Mouse (Mus musculus) liver, embryonic 11.5 days (tissue): ENCODE measurements around the gene Trim30b. TPM values are rescaled to one million over a fixed set of nuclear protein-coding genes. Genes with fewer than 3 reads are reported as not detected.
"Not testable (repeated sequence)": the region's sequence is repeated elsewhere in the genome, so short reads cannot be mapped to it uniquely, and the experiment has no call there.

ENCODE experiments used
- ATAC-seq: fragments of 200-750 bp; cut with Nextera tagmentation; replicated peaks from 2 replicates; pipeline ENCODE4 v1.8.0; 2017; ENCODE audit warnings: moderate number of reproducible peaks, mild to moderate bottlenecking, moderate TSS enrichment, moderate library complexity; ENCODE audit not compliant: low FRiP score
- DNase-seq: peaks from one replicate; pipeline ENCODE4 v3.0.0-alpha.2; 2017; ENCODE audit warnings: low spot score
- H3K27ac ChIP-seq: fragments of 300-500 bp; sonication (generic); 2 replicates; pipeline ENCODE4 v1.5.1; 2014; ENCODE audit warnings: mild to moderate bottlenecking, low read depth, low read length, control low read depth
- H3K27me3 ChIP-seq: fragments of 300-500 bp; sonication (generic); replicated peaks from 2 replicates; pipeline ENCODE4 v1.6.1; 2014; ENCODE audit warnings: low read length, mixed read lengths; ENCODE audit not compliant: control insufficient read depth, insufficient read depth
- H3K36me3 ChIP-seq: fragments of 300-500 bp; sonication (generic); 2 replicates; pipeline ENCODE4 v1.6.1; 2014; ENCODE audit warnings: mild to moderate bottlenecking, low read length, moderate library complexity, mixed read lengths; ENCODE audit not compliant: control insufficient read depth, insufficient read depth
- H3K4me1 ChIP-seq: fragments of 300-500 bp; sonication (generic); replicated peaks from 2 replicates; pipeline ENCODE4 v1.6.1; 2014; ENCODE audit warnings: low read length, mixed read lengths; ENCODE audit not compliant: control insufficient read depth, insufficient read depth
- H3K4me2 ChIP-seq: fragments of 300-500 bp; sonication (generic); 2 replicates; pipeline ENCODE4 v1.6.1; 2014; ENCODE audit warnings: mild to moderate bottlenecking, control low read depth, moderate library complexity
- H3K4me3 ChIP-seq: fragments of 300-500 bp; sonication (generic); 2 replicates; pipeline ENCODE4 v1.5.1; 2014; ENCODE audit warnings: low read depth, low read length, control low read depth
- H3K9ac ChIP-seq: fragments of 300-500 bp; sonication (generic); 2 replicates; pipeline ENCODE4 v1.6.1; 2014; ENCODE audit warnings: low read depth, low read length, control low read depth
- H3K9me3 ChIP-seq: fragments of 300-500 bp; sonication (generic); 2 replicates; pipeline ENCODE4 v1.6.1; 2016; ENCODE audit warnings: low read length, inconsistent platforms, mixed read lengths; ENCODE audit not compliant: control insufficient read depth
- WGBS: fragments of 180-500 bp; shearing (Covaris S2); extraction: QIAGEN DNeasy Blood & Tissue Kit; methylation state at CpG from one replicate; pipeline ENCODE4 v1.1.7; 2014; 5-methylcytosine and 5-hydroxymethylcytosine counted together
- polyA plus RNA-seq: library from polyadenylated mRNA; unstranded; fragments of >200 nt; fragmentation: Nextera tagmentation; extraction: Ambion mirVana; gene quantifications from 2 replicates; pipeline ENCODE4 v1.2.1, GENCODE M21; 2014

Gene Trim30b
- polyA plus RNA-seq, 1 experiment from 2014 or later = 0.08 TPM

DNA sequence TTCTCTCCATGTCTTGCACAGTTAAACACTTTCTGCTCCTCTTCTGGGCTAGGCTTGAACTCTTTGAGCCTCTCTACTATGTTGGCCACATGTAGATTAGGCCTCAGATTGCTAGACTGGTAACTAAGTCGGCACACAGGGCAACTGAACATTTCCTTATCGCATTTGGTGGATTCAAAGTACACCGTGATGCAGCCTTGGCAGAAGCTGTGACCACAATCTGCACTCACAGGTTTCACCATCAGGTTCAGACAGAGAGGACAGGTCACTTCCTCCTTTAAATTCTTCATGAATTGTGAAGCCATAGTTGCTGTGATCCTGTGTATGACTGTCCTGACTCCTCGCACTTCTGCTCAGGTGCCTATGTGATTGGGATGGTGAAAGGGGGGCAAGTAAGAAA is 21.6 kb downstream of the Trim30b start:
- H3K4me2 ChIP-seq, DNase-seq, H3K27ac ChIP-seq, H3K4me3 ChIP-seq, ATAC-seq, H3K9ac ChIP-seq, H3K4me1 ChIP-seq, H3K27me3 ChIP-seq, H3K9me3 ChIP-seq, H3K36me3 ChIP-seq: not testable (repeated sequence)
- 84% methylated on average over 4 of the region's 4 CpGs for WGBS

DNA sequence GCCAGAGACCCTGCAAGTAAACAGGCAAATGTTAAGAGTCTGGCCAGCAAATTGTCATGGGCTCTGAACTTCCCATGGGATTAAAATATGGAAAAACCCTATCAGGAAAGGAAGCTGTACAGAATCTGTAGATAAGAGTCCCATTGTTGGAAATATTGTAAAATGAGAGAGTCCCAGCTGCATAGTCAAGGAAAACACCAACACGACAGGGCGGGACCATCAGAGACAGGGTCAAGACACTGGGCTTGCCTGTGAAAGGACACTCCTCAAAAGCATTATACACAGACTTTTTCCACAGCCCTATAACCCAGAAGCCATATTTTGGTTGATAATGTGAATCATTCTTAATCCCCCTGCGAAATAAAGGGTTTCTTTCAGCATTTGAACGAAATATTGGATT is 28.9 kb downstream of the Trim30b start:
- not testable (repeated sequence) for H3K36me3 ChIP-seq, H3K9ac ChIP-seq, H3K4me1 ChIP-seq, H3K27me3 ChIP-seq, H3K4me3 ChIP-seq, H3K9me3 ChIP-seq, ATAC-seq, H3K4me2 ChIP-seq, H3K27ac ChIP-seq, DNase-seq
- WGBS = 79% methylated on average over 2 of the region's 4 CpGs

DNA sequence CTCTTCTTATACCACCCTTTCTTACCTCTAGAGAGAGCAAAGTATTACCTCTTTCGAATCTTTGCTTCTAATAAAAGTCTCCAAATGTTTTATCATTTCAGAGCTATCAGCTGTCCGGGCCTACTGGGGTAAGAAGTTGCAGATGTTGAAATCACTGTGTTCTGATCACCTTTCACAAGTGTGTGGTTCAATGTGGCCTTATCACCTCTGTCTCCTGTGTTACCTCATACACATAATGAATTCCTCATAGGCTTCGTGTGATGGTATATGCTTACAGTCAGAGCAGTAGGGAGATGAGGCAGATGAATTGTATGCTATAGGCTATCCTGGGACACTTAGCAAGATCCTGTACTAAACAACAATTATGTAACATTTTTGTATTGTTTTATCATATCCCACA is 34.1 kb downstream of the Trim30b start:
- not testable (repeated sequence) for H3K36me3 ChIP-seq, H3K27me3 ChIP-seq, H3K27ac ChIP-seq, H3K4me1 ChIP-seq, H3K9ac ChIP-seq, H3K4me2 ChIP-seq, DNase-seq, ATAC-seq, H3K9me3 ChIP-seq, H3K4me3 ChIP-seq
- 69% methylated on average over 3 of the region's 3 CpGs for whole genome bisulfite sequencing

DNA sequence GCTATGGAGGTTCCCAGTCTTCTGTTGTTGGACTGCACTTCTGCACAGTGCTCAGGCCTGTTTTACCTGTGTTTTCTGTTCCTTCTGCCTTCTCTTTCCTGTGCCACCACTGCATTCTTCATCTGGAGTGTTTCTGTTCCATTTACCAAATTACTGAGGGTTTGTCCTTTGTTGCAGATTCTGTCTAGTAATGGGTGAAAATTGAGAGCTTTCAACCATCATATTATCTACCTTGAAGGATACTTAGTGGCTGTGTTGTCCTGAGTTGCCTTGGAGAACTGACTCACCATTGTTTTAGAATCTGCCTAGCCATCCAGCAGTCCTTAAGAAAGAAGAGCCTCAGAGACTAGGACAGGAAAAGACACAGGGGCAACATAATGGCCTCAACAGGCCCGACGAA is 40.5 kb downstream of the Trim30b start, which contains the start of gene Trim34b:
Trim34b (plus strand) TSS at position 301 of the 400 bp plus-strand sequence.
- not testable (repeated sequence) for H3K4me1 ChIP-seq, H3K9me3 ChIP-seq, H3K4me2 ChIP-seq, ATAC-seq, H3K4me3 ChIP-seq, H3K9ac ChIP-seq, H3K27ac ChIP-seq, H3K36me3 ChIP-seq, DNase-seq, H3K27me3 ChIP-seq
- 85% methylated on average over 2 of the region's 2 CpGs for whole genome bisulfite sequencing

DNA sequence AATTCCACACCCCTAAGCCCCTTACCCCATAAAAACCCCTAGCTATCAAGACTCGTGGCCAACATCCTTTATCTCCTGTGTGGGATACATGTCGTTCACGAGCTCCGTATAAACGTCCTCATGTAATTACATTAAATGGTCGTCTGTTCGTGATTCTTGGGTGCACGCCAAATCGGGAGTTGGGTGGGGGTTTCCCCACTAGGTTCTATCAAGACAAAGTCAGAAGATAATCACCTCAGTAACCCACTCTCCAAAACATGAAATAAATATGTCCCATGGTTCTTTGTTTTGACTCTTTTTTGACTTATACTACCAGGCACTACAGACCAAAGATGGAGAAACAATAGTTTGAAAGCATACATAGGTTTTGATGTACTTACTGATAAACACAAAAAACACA is 47.7 kb downstream of the Trim30b start:
- Histone ChIP-seq H3K4me2 (no peak overlapping the region), H3K9me3 (no peaks in the 10 kb centered on the region), H3K4me1 (no peaks in the 10 kb centered on the region), H3K27me3 (no peaks in the 10 kb centered on the region), H3K4me3 (no peak overlapping the region), H3K36me3 (no peaks in the 10 kb centered on the region), H3K27ac (no peak overlapping the region), H3K9ac (no peak overlapping the region)
- WGBS = 74% methylated on average over 9 of the region's 9 CpGs
- ATAC-seq (no peak), DNase-seq (no peak)

DNA sequence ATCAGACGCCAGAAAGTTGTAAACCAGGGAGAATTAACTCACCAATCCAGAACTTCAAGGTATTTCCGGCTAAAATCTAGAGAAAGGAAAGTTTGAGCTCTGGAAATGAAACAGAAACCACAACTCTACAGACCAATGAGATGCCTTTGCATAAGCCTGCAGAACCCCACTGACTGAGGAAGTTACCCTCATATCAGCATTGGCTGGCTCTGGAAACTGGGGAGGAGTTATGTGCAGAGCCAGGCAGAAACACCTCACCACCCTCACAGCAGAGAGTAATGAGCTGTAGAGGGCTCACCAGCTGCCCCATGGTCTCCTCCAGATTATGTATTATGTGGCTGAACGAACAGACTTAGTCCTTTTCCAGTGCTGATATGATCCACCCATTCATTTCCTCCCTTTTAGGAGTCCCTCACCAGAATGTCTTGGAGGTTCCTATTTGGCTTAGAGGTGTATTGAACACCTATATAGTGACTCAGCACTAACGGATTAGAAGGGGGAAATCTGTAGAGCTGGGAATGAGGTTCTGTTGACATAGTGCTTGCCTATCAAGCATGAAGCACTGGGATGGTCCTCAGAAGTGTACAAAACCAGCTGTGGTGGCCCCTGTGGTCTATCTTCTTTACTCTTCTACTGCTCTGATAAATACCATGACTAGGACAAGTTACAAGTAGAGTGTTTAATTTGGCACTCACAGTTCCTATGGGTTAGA is 54.2 kb downstream of the Trim30b start, which contains the start of gene Trim12a:
Trim12a (minus strand) TSS at position 98 of the 712 bp plus-strand sequence.
- WGBS = 14% methylated on average over 4 of the region's 4 CpGs
- DNase-seq, H3K4me1 ChIP-seq, H3K27ac ChIP-seq, H3K9me3 ChIP-seq, H3K36me3 ChIP-seq, H3K27me3 ChIP-seq: not testable (repeated sequence)
- Histone ChIP-seq H3K9ac (peak within 1 kb of the TSS; percentile 48), H3K4me2 (peak within 1 kb of the TSS; percentile 61), H3K4me3 (peak within 1 kb of the TSS; percentile 51)
- peak; percentile 98 for ATAC-seq

DNA sequence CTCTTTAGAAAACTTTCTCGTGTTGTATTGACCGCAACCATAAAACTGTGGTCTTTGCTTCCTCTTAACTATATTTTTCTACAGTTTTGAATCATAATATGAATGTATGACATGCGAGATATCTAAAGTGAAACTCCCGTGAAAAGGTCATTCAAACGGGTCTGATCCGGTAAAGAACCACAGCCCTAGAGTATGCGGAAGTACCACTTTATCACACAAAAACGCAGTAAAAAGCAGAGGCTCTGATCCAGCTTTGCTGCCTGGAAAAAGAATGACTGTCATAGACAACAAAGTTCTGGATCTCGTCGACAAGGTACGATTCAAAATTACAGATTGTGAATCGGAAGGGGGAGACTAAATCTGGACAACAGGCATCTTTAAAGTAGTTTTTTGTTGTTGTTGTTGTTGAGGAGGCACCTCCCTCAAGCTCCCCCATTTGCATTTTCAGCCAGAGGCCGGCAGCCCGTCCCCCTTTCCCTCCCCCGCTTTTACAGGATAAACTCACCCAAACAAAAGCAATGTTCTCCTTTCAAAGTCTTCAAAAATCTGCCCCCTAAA is 54.8 kb downstream of the Trim30b start:
- Histone ChIP-seq H3K4me2 (peak overlapping the region; percentile 61), H3K27ac (no peak overlapping the region), H3K27me3 (no peaks in the 10 kb centered on the region), H3K4me3 (peak overlapping the region; percentile 51), H3K9ac (peak overlapping the region; percentile 48), H3K9me3 (no peaks in the 10 kb centered on the region), H3K36me3 (no peaks in the 10 kb centered on the region), H3K4me1 (no peaks in the 10 kb centered on the region)
- WGBS = 8% methylated on average over 15 of the region's 15 CpGs
- peak; percentile 47 for DNase-seq
- peak; percentile 72 for ATAC-seq
